Mouse (Mus musculus) thymus, adult 2 months (tissue): ENCODE results near the gene Cfap45. TPM values are rescaled to one million over a fixed set of nuclear protein-coding genes. Genes with fewer than 3 reads are reported as not detected.
A peak's percentile ranks its signal among the peaks of the same experiment; 100 is the strongest.

ENCODE experiments used
- DNase-seq: peaks from one replicate; pipeline ENCODE4 v3.0.0; 2021
- H3K27ac ChIP-seq: fragments of 200-500 bp; 2 replicates; pipeline ENCODE4 v1.5.1; 2012; ENCODE audit warnings: low read length, control low read depth; ENCODE audit not compliant: control insufficient read depth, insufficient read depth
- H3K27me3 ChIP-seq: fragments of 200-500 bp; 2 replicates; pipeline ENCODE4 v1.6.1; 2012; ENCODE audit warnings: mild to moderate bottlenecking, low read length, moderate library complexity, mixed read lengths; ENCODE audit not compliant: control insufficient read depth, insufficient read depth
- H3K36me3 ChIP-seq: fragments of 200-500 bp; 2 replicates; pipeline ENCODE4 v1.6.1; 2012; ENCODE audit warnings: mild to moderate bottlenecking, low read length, moderate library complexity; ENCODE audit not compliant: control insufficient read depth, insufficient read depth
- H3K4me1 ChIP-seq: fragments of 200-500 bp; replicated peaks from 2 replicates; pipeline ENCODE4 v1.6.1; 2012; ENCODE audit warnings: low read length; ENCODE audit not compliant: control insufficient read depth, insufficient read depth
- H3K4me3 ChIP-seq: fragments of 200-500 bp; 2 replicates; pipeline ENCODE4 v1.5.1; 2012; ENCODE audit warnings: mild to moderate bottlenecking, low read length, control low read depth, moderate library complexity; ENCODE audit not compliant: control insufficient read depth, insufficient read depth
- CTCF ChIP-seq: fragments of 200-500 bp; IDR thresholded peaks from 2 replicates; pipeline ENCODE4 v1.5.1; 2012; ENCODE audit warnings: mild to moderate bottlenecking, control low read depth, low read length, moderate library complexity, borderline replicate concordance; ENCODE audit not compliant: control insufficient read depth, poor library complexity, insufficient read depth; ENCODE audit errors: extremely low read depth
- POLR2A ChIP-seq: fragments of 200-500 bp; IDR thresholded peaks from 2 replicates; pipeline ENCODE4 v1.6.1; 2012; ENCODE audit warnings: mild to moderate bottlenecking, low read length, control low read depth, moderate library complexity; ENCODE audit not compliant: control insufficient read depth, poor library complexity, insufficient read depth; ENCODE audit errors: extremely low read depth
- WGBS: fragments of 180-500 bp; shearing (Covaris S2); methylation state at CpG from one replicate; pipeline ENCODE4 v1.1.7; 2018; 5-methylcytosine and 5-hydroxymethylcytosine counted together
- polyA plus RNA-seq: library from polyadenylated mRNA; depleted of rRNA; stranded (reverse); fragments of >200 nt; gene quantifications from 2 replicates; pipeline ENCODE4 v1.2.3, GENCODE M21; 2012

Gene Cfap45
- polyA plus RNA-seq, 1 experiment: 0.15 TPM

DNA sequence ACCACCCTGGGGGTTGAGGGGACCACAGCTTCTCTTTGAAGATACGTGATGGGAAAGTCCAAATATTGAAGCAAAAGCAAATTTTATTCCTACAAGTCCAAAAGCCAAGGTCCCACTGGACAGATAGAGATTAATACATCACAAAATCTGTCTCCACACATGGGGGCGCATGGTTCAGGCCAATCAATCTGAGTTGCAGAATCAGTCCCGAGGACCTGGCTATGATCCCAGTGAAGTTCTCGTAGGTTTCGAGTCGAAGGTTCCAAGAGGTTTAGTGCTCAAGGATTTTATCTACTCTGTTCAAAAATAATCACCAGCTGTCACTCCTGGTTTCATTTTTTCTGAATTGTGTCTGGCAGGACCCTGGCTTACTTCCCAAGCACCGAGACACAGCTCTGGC, 30.4 kb downstream of the Cfap45 start:
- Histone ChIP-seq H3K27me3 (no peaks in the 10 kb centered on the region), H3K4me3 (no peak overlapping the region)
- no peak for TF ChIP-seq POLR2A
- no peak for TF ChIP-seq CTCF

GRCm38 (mm10) chr1:172552623-172553022, 32.0 kb downstream of the Cfap45 start:
- Histone ChIP-seq H3K4me1 (peaks cover 24% of the 10 kb centered on the region), H3K27me3 (no peaks in the 10 kb centered on the region), H3K36me3 (no peaks in the 10 kb centered on the region), H3K27ac (no peak overlapping the region), H3K4me3 (no peak overlapping the region)
- no peak for DNase-seq
- TF ChIP-seq POLR2A: no peak
- no peak for TF ChIP-seq CTCF
- WGBS: 86% methylated on average over 1 of the region's 1 CpGs

More for the DNA sequence above, 30.4 kb downstream of the Cfap45 start:
- WGBS: 40% methylated on average over 7 of the region's 7 CpGs
- H3K36me3 ChIP-seq: no peaks in the 10 kb centered on the region
- no peak overlapping the region for H3K27ac ChIP-seq
- DNase-seq: no peak
- peaks cover 24% of the 10 kb centered on the region for H3K4me1 ChIP-seq

DNA sequence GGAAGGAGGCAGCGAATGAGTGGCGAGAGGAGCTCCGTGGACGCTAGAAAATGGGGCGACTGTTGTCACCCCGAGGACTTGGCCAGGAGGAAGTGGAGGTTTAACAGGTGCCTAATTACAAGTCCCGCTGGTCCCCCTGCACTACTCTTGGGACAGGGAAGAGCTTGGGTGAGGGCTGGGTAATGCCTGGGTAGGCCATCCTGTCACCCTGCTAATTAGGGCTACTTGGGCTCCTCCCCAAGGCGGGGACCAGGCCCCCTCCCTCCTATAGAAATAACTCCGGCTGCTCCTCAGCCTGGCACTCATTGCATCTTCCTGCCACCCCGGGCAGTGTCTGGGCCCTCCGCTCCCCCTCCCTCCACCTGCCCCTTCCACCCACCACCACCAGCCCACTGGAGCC, 35.0 kb downstream of the Cfap45 start, which contains the start of gene Vsig8:
Gene Vsig8, plus strand, starts transcription at position 301 of the 400 bp plus-strand sequence.
- Histone ChIP-seq H3K4me1 (peaks cover 5% of the 10 kb centered on the region), H3K27ac (no peak within 1 kb of the TSS), H3K4me3 (no peak within 1 kb of the TSS), H3K27me3 (no peaks in the 10 kb centered on the region; the same call in 1 of the 2 replicates), H3K36me3 (no peaks in the 10 kb centered on the region)
- TF ChIP-seq POLR2A (no peak), CTCF (no peak)
- no peak for DNase-seq
- 79% methylated on average over 11 of the region's 11 CpGs for WGBS

DNA sequence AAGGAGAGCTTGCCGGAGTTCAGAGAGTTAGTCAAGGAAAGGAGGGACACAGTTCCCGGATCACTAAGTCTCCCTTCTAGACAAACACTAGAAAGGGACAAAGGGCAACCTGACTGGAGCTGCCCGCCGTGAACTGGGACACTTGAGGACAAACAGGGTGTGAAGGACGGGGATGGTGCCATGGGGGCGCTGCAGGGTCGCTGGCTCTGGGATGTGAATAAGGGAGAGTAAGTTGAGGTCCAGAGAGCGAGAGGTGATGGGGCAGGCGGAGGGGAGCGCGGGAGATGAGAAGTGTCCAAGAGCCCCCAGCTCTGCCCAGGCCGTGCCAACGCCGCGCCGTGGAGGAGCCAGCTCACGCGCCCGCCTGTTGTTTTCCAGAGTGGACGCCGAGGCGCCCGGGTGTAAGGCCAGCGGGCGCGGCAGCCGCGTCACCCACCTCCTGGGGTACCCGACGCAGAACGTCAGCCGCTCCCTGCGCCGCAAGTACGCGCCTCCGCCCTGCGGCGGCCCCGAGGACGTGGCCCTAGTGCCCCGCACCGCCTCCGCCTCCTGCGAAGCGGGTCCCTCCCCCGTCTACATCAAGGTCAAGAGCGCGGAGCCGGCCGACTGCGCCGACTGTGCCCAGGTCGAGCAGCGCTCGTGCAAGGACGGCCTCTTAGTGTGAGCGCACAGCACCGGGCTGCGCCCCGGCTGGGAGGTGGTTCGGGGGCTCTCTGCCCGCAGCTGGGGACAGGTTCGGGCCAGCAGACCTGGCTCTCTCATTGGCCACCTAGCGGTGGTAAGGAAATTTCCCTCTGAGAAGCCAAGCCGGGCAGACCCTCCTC, 42.3 kb downstream of the Cfap45 start:
- Histone ChIP-seq H3K36me3 (no peaks in the 10 kb centered on the region), H3K4me3 (peak overlapping the region; percentile 53), H3K27me3 (peaks cover 10% of the 10 kb centered on the region; the same call in 1 of the 2 replicates), H3K4me1 (no peaks in the 10 kb centered on the region; the same call in none of the 2 replicates), H3K27ac (no peak overlapping the region)
- TF ChIP-seq POLR2A (no peak), CTCF (peak; percentile 79)
- peak; percentile 63 for DNase-seq
- WGBS: 2% methylated on average over 66 of the region's 66 CpGs

- Histone ChIP-seq H3K36me3 (no peaks in the 10 kb centered on the region), H3K27ac (no peak overlapping the region), H3K4me3 (0 out of 2 replicates have a peak overlapping the region, but pooled peaks have one; percentile 53), H3K4me1 (no peaks in the 10 kb centered on the region; the same call in none of the 2 replicates), H3K27me3 (peaks cover 10% of the 10 kb centered on the region; the same call in 1 of the 2 replicates)
- TF ChIP-seq POLR2A (no peak), CTCF (no peak; the same call in 1 of the 2 replicates)
- DNase-seq: no peak
- 10% methylated on average over 10 of the region's 10 CpGs for WGBS
Measured at GRCm38 (mm10) chr1:172563465-172563828, 42.8 kb downstream of the Cfap45 start.

DNA sequence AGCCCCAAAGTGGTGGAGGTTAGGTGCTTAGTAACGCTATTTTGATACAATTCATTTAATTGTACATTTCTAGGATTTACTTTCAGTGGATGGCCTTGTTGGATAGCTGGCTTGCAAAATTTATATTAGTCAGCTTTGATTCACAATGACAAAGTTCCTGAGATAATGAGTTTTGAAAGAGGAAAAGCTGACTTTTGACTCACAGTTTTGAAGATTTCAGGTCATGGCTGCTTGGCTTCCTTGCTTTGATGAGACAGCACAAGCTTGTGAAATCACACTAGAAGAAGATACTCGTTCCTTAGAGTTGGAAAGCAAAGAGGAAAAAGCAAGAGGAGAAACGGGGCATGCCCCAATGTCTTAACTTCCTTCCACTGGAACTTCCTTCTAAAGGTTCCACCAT, 45.5 kb downstream of the Cfap45 start:
- whole genome bisulfite sequencing: 46% methylated on average over 3 of the region's 3 CpGs
- Histone ChIP-seq H3K27me3 (peaks cover 10% of the 10 kb centered on the region; the same call in 1 of the 2 replicates), H3K36me3 (no peaks in the 10 kb centered on the region)

GRCm38 (mm10) chr1:172567758-172568157, 47.2 kb downstream of the Cfap45 start:
- Histone ChIP-seq H3K4me3 (no peak overlapping the region), H3K36me3 (no peaks in the 10 kb centered on the region), H3K27ac (no peak overlapping the region), H3K4me1 (no peaks in the 10 kb centered on the region; the same call in none of the 2 replicates), H3K27me3 (peaks cover 3% of the 10 kb centered on the region; the same call in 1 of the 2 replicates)
- WGBS: 88% methylated on average over 4 of the region's 4 CpGs
- no peak for DNase-seq
- no peak for TF ChIP-seq CTCF
- no peak for TF ChIP-seq POLR2A

More for the DNA sequence above, 45.5 kb downstream of the Cfap45 start:
- Histone ChIP-seq H3K4me1 (no peaks in the 10 kb centered on the region; the same call in none of the 2 replicates), H3K27ac (no peak overlapping the region), H3K4me3 (no peak overlapping the region)
- no peak for TF ChIP-seq POLR2A
- TF ChIP-seq CTCF: no peak
- DNase-seq: no peak
